Mouse (Mus musculus) bone marrow macrophage, adult 2 months (primary cell): Measurements from ENCODE around the gene Itfg2. TPM values are rescaled to one million over a fixed set of nuclear protein-coding genes. Genes with fewer than 3 reads are reported as not detected.

ENCODE experiments used
- H3K27ac ChIP-seq: 2 replicates; pipeline ENCODE4 v1.5.1; 2012; ENCODE audit warnings: low read depth, low read length; ENCODE audit not compliant: insufficient read depth
- H3K4me1 ChIP-seq: 2 replicates; pipeline ENCODE4 v1.6.1; 2012; ENCODE audit warnings: low read length; ENCODE audit not compliant: control insufficient read depth, insufficient read depth
- H3K4me3 ChIP-seq: 2 replicates; pipeline ENCODE4 v1.5.1; 2012; ENCODE audit warnings: mild to moderate bottlenecking, low read length, moderate library complexity; ENCODE audit not compliant: insufficient read depth
- CTCF ChIP-seq: IDR thresholded peaks from 2 replicates; pipeline ENCODE4 v1.5.1; 2012; ENCODE audit warnings: low read depth, mild to moderate bottlenecking, low read length, moderate library complexity
- POLR2A ChIP-seq: IDR thresholded peaks from 2 replicates; pipeline ENCODE4 v1.6.1; 2012; ENCODE audit warnings: mild to moderate bottlenecking, low read depth, low read length, borderline replicate concordance
- polyA plus RNA-seq: library from polyadenylated mRNA; stranded (reverse); fragments of >200 nt; gene quantifications from 2 replicates; pipeline ENCODE4 v1.2.4, GENCODE M21; 2012; ENCODE audit not compliant: missing spikeins, insufficient read depth, insufficient read length

The Itfg2 gene
- polyA plus RNA-seq, 1 experiment: 5.5 TPM

DNA sequence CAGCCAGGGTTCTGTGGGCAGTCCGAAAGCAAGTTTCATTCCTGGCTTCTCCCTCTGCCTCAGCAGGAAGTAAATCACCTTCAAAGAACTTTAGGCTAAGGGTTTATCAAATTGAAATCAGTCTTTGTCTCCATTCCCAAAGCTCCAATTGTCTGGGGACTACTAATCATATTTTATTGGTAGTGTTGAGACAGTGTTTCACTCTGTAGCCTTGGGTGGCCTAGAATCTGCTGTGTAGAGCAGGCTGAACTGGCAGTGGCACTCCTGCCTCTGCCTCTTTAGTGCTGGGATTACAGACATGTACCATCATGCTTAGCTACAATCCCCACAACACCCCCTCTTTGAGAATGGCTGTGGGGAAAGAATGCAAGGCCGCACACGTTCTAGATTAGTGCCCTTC lies 3.3 kb downstream of the Itfg2 start:
- Histone ChIP-seq H3K4me1 (peaks cover 8% of the 10 kb centered on the region; the same call in 1 of the 2 replicates), H3K27ac (no peak overlapping the region), H3K4me3 (no peak overlapping the region)
- TF ChIP-seq CTCF: no peak
- no peak for TF ChIP-seq POLR2A

DNA sequence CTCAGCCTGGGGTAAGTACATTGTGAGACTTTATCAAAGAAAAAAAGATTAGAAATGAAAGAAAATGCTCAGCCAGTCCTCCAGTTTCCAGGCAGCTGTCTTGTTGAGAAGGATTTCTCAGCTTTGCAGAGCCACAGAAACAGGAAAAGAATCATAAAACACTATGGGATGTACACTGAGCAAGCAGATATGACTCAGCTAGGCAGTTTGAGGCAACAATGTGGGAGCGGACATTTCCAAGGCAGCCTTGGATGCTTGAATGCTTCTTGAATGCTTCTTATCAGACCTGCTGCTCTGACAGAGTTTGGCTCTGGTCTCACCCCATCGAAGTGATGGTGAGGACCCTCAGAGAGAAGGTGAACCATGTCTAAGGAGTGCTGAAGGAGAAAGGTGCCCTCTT lies 3.7 kb downstream of the Itfg2 start:
- Histone ChIP-seq H3K4me1 (peaks cover 8% of the 10 kb centered on the region; the same call in 1 of the 2 replicates), H3K4me3 (no peak overlapping the region), H3K27ac (no peak overlapping the region)
- TF ChIP-seq POLR2A (no peak), CTCF (no peak)

DNA sequence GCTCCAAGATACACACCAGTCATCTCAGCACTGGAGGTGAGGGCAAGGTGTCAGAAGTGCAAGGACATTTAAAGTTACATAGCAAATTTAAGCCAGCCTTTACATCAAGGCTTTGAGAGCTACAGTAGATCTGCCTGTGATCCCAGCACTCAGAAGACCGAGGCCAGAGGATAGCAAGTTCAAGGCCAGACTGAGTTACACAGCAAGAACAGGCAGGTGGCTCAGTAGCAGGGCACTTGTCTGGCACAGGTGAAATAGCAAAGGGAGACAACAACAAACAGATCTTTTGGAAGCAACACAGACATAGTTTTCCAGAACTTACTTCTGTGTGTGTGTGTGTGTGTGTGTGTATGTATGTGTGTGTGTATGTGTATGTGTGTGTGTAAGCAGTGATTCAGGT lies 6.7 kb downstream of the Itfg2 start:
- TF ChIP-seq POLR2A (no peak), CTCF (no peak)
- Histone ChIP-seq H3K27ac (no peak overlapping the region), H3K4me3 (no peak overlapping the region), H3K4me1 (peaks cover 3% of the 10 kb centered on the region; the same call in 1 of the 2 replicates)

- TF ChIP-seq POLR2A: no peak
- no peak for TF ChIP-seq CTCF
- Histone ChIP-seq H3K4me1 (no peaks in the 10 kb centered on the region; the same call in 1 of the 2 replicates), H3K4me3 (no peak overlapping the region), H3K27ac (no peak overlapping the region)
Observed at GRCm38 (mm10) chr6:128416169-128416568, 8.6 kb downstream of the Itfg2 start.

DNA sequence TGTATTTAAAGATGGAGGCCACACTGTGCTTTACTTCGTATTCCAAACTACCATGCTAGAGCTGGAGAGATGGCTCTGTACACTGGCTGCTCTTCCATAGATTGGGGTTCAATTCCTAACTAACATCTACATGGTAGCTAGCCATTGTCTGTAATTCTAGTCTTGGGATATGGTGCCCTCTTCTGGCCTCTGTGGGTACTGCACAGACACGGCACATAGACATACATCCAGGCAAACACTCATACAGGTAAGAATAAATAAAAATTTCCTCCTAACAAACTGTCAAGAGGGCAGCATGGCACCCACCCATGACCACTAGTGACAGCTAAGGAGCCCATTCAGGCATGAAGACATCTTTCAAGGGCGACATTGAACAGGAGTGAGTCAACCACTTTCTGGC lies 13.6 kb downstream of the Itfg2 start:
- no peak for TF ChIP-seq POLR2A
- TF ChIP-seq CTCF: no peak
- H3K27ac ChIP-seq: no peak overlapping the region
- peaks cover 18% of the 10 kb centered on the region for H3K4me1 ChIP-seq
- no peak overlapping the region for H3K4me3 ChIP-seq

DNA sequence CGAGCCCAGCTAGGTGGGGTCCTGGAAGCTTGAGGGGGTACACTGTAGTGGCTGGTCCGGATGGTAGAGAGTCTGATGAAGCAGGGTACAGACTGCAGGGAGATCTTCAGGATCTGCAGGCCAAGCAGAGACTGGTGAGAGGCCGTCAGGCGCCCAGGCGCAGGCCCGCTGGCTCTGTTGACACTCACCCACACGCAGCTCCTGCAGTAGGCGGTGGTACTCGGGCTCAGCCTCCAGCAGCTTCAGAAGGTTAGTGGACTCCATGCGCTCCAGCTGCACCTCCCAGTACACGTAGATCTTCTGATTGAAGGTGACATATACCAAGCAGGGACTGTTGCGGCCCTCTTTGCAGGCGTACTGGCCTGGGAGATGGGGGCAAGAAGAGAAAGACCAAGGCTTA lies 14.4 kb downstream of the Itfg2 start:
- Histone ChIP-seq H3K4me3 (no peak overlapping the region), H3K4me1 (peaks cover 21% of the 10 kb centered on the region), H3K27ac (no peak overlapping the region)
- TF ChIP-seq CTCF (no peak), POLR2A (no peak)

GRCm38 (mm10) chr6:128408544-128409125 lies 16.1 kb downstream of the Itfg2 start:
- no peak for TF ChIP-seq POLR2A
- TF ChIP-seq CTCF: no peak
- Histone ChIP-seq H3K27ac (0 out of 2 replicates have a peak overlapping the region, but pooled peaks have one; percentile 0), H3K4me3 (no peak overlapping the region), H3K4me1 (peaks cover 21% of the 10 kb centered on the region)

DNA sequence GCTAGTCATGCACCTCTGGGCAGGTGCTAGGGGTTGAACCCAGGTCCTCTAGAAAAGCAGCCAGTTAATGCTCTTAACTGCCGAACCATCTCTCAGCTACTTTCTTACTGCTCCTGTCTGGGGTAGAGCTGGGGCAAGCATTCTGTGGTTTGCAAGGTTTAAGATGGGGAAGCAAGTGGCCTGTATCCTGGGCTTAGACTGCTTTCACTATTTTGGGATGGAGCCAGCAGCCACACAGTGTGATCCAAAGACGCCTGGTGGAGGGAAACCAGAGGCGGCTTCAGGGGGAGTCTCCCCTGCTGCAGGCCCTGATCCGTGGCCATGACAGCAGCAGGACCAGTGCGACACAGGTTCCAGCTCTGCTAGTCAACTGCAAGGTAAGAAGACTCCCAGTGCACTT lies 20.0 kb downstream of the Itfg2 start:
- H3K4me3 ChIP-seq: no peak overlapping the region
- peaks cover 21% of the 10 kb centered on the region for H3K4me1 ChIP-seq
- TF ChIP-seq POLR2A (no peak), CTCF (no peak)
- no peak overlapping the region for H3K27ac ChIP-seq

GRCm38 (mm10) chr6:128399421-128400185 lies 25.1 kb downstream of the Itfg2 start:
- Histone ChIP-seq H3K4me3 (no peak overlapping the region), H3K27ac (no peak overlapping the region), H3K4me1 (no peaks in the 10 kb centered on the region)
- TF ChIP-seq CTCF: no peak
- no peak for TF ChIP-seq POLR2A

DNA sequence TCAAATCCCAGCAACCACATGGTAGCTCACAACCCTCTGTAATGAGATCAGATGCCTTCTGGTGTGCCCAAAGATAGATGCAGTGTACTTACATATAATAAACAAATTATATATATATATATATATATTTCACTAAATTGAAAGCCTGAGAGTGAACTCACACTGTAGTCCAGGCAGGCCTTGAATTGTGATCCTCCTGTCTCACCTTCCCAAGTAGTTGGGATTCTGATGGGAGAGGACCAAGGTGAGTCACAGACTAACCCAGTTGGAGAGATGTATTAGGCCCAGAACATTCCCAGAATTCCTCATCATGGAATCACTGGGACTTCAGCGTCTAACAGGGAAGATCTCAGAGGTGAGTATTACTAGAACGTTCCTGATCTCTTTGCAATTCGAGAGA lies 25.7 kb downstream of the Itfg2 start, which contains the start of gene Nrip2:
Gene Nrip2 (plus strand): TSS at position 301 of the 400 bp plus-strand sequence.
- no peaks in the 10 kb centered on the region for H3K4me1 ChIP-seq
- no peak within 1 kb of the TSS for H3K27ac ChIP-seq
- TF ChIP-seq CTCF (no peak), POLR2A (no peak)
- no peak within 1 kb of the TSS for H3K4me3 ChIP-seq
